Mouse (Mus musculus) embryonic facial prominence, embryonic 15.5 days (tissue): ENCODE data around the gene Gpr183. TPM values are rescaled to one million over a fixed set of nuclear protein-coding genes. Genes with fewer than 3 reads are reported as not detected.

Experiments
- ATAC-seq: fragments of 200-750 bp; cut with Nextera tagmentation; 2 replicates; pipeline ENCODE4 v1.8.0; 2017; ENCODE audit warnings: low read depth, moderate TSS enrichment; ENCODE audit not compliant: insufficient number of reproducible peaks, low FRiP score, low TSS enrichment
- H3K27ac ChIP-seq: fragments of 300-500 bp; sonication (generic); replicated peaks from 2 replicates; pipeline ENCODE4 v1.5.1; 2015; ENCODE audit warnings: mild to moderate bottlenecking, inconsistent platforms
- H3K27me3 ChIP-seq: fragments of 300-500 bp; sonication (generic); 2 replicates; pipeline ENCODE4 v1.6.1; 2015; ENCODE audit warnings: inconsistent platforms
- H3K36me3 ChIP-seq: fragments of 300-500 bp; sonication (generic); 2 replicates; pipeline ENCODE4 v1.6.1; 2015; ENCODE audit warnings: mild to moderate bottlenecking, inconsistent platforms
- H3K4me1 ChIP-seq: fragments of 300-500 bp; sonication (generic); 2 replicates; pipeline ENCODE4 v1.6.1; 2015; ENCODE audit warnings: inconsistent platforms
- H3K4me2 ChIP-seq: fragments of 300-500 bp; sonication (generic); replicated peaks from 2 replicates; pipeline ENCODE4 v1.6.1; 2015; ENCODE audit warnings: mild to moderate bottlenecking, inconsistent platforms
- H3K4me3 ChIP-seq: fragments of 300-500 bp; sonication (generic); replicated peaks from 2 replicates; pipeline ENCODE4 v1.5.1; 2015; ENCODE audit warnings: mild to moderate bottlenecking, inconsistent platforms
- H3K9ac ChIP-seq: fragments of 300-500 bp; sonication (generic); 2 replicates; pipeline ENCODE4 v1.6.1; 2015; ENCODE audit warnings: inconsistent platforms
- H3K9me3 ChIP-seq: fragments of 300-500 bp; sonication (generic); replicated peaks from 2 replicates; pipeline ENCODE4 v1.6.1; 2016; ENCODE audit warnings: inconsistent platforms
- WGBS: fragments of 180-500 bp; shearing (Covaris S2); methylation state at CpG from one replicate; pipeline ENCODE4 v1.1.7; 2015; 5-methylcytosine and 5-hydroxymethylcytosine counted together
- polyA plus RNA-seq: library from polyadenylated mRNA; unstranded; fragments of >200 nt; fragmentation: Nextera tagmentation; extraction: Ambion mirVana; gene quantifications from 2 replicates; pipeline ENCODE4 v1.2.1, GENCODE M21; 2015

The Gpr183 gene
- polyA plus RNA-seq, 1 experiment from 2014 or later = 4.9 TPM

GRCm38 (mm10) chr14:121962128-121962890 is 2.7 kb downstream of the Gpr183 start:
- Histone ChIP-seq H3K27ac (0 out of 2 replicates have a peak overlapping the region, but pooled peaks have one; percentile 17), H3K4me3 (no peak overlapping the region), H3K9me3 (no peaks in the 10 kb centered on the region), H3K9ac (no peak overlapping the region), H3K27me3 (no peaks in the 10 kb centered on the region), H3K36me3 (no peaks in the 10 kb centered on the region), H3K4me1 (no peaks in the 10 kb centered on the region), H3K4me2 (no peak overlapping the region)
- 71% methylated on average over 14 of the region's 14 CpGs for WGBS
- ATAC-seq = no peak

DNA sequence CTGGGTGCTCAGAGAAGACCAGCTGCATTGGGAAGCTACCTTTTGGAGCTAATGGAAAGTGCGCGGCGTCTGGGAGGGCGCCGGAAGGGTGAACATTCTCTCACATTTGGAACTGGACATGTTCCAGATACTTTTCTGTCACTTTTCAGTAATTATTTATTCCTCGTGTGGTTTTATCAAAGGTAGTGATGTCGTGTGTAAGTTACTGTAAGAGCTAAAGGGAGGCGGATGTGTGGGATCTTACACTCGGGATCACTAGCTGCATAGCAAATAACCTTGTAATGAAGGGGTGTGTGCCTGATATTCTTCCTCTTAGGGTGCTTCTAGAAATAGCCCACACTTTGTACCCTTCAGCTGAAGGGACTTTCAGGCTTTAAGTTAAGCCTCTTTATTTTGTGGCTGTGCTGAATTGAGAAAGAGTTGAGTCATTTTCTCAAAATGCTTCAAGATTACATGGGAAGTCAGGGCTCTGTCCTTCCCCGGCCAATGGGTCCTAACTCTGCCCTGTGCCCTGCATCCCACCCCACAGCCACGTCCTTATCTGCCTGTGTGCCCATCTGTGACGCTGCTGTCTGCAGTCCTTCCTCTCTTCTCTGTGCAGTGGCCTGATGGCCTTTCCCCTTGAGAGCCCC is 3.4 kb downstream of the Gpr183 start:
- Histone ChIP-seq H3K36me3 (no peaks in the 10 kb centered on the region), H3K4me2 (no peak overlapping the region), H3K9me3 (no peaks in the 10 kb centered on the region), H3K4me1 (no peaks in the 10 kb centered on the region), H3K27me3 (no peaks in the 10 kb centered on the region), H3K4me3 (no peak overlapping the region), H3K9ac (no peak overlapping the region), H3K27ac (0 out of 2 replicates have a peak overlapping the region, but pooled peaks have one; percentile 17)
- no peak for ATAC-seq
- WGBS = 81% methylated on average over 12 of the region's 12 CpGs

GRCm38 (mm10) chr14:121960997-121961396 is 4.0 kb downstream of the Gpr183 start:
- Histone ChIP-seq H3K36me3 (no peaks in the 10 kb centered on the region), H3K9me3 (no peaks in the 10 kb centered on the region), H3K4me3 (no peak overlapping the region), H3K27me3 (no peaks in the 10 kb centered on the region), H3K27ac (no peak overlapping the region), H3K4me1 (no peaks in the 10 kb centered on the region), H3K9ac (no peak overlapping the region), H3K4me2 (no peak overlapping the region)
- WGBS = 77% methylated on average over 6 of the region's 6 CpGs
- no peak for ATAC-seq

DNA sequence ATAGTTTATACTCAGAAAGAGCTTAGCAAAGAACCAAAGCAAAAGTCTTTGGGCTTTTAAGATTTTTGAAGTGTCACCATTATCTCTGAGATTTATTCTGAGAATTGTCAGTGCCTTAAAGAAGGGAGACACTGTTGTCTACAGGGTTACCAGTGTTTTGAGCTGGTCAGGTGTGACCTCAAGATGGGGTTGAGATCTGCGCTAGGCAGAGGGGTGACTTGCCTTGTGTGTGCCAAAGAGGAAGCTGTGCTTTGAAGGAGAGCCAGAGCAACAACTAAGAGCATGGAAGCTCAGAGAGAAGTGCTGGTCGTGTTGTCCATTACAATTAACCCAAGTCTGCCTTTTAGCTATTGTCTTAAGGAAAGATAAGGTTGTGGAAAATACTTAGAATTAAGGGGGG is 4.5 kb downstream of the Gpr183 start:
- H3K4me3 ChIP-seq = no peak overlapping the region
- no peaks in the 10 kb centered on the region for H3K27me3 ChIP-seq
- no peaks in the 10 kb centered on the region for H3K9me3 ChIP-seq
- H3K4me1 ChIP-seq = no peaks in the 10 kb centered on the region
- WGBS = 89% methylated on average over 2 of the region's 2 CpGs
- H3K4me2 ChIP-seq = no peak overlapping the region
- no peak for ATAC-seq
- H3K9ac ChIP-seq = no peak overlapping the region
- H3K27ac ChIP-seq = no peak overlapping the region
- no peaks in the 10 kb centered on the region for H3K36me3 ChIP-seq

GRCm38 (mm10) chr14:121960031-121960430 is 5.0 kb downstream of the Gpr183 start:
- no peak overlapping the region for H3K9ac ChIP-seq
- no peaks in the 10 kb centered on the region for H3K36me3 ChIP-seq
- H3K9me3 ChIP-seq = no peaks in the 10 kb centered on the region
- H3K4me2 ChIP-seq = no peak overlapping the region
- 76% methylated on average over 4 of the region's 4 CpGs for WGBS
- H3K4me3 ChIP-seq = no peak overlapping the region
- no peak overlapping the region for H3K27ac ChIP-seq
- ATAC-seq = no peak
- no peaks in the 10 kb centered on the region for H3K4me1 ChIP-seq
- no peaks in the 10 kb centered on the region for H3K27me3 ChIP-seq

DNA sequence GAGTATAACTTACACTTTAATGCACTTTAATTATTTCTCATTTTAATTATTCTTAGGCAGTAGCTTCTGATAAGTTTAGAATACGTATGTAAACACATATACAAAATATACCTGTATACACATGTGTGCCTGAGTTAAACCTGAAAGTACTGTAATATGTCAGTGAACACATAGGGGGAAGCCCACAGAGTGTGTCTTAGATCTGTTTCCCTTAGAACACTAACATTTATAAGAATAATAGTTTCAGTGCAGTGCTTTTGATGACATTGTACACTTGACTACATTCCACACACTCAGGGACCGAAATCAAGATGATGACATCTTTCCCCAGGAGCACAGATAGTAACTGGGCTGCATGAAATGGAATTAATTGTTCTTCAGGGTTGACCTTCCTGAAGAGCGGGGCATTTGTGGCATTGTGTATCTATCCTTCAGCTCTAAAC is 5.4 kb downstream of the Gpr183 start:
- no peaks in the 10 kb centered on the region for H3K27me3 ChIP-seq
- H3K4me1 ChIP-seq = no peaks in the 10 kb centered on the region
- no peak overlapping the region for H3K27ac ChIP-seq
- no peak overlapping the region for H3K9ac ChIP-seq
- H3K36me3 ChIP-seq = 0 out of 2 replicates have a peak, but pooled peaks cover under 1% of the 10 kb centered on the region
- WGBS = 95% methylated on average over 3 of the region's 3 CpGs
- H3K4me3 ChIP-seq = no peak overlapping the region
- no peaks in the 10 kb centered on the region for H3K9me3 ChIP-seq
- ATAC-seq = no peak
- H3K4me2 ChIP-seq = no peak overlapping the region

GRCm38 (mm10) chr14:121958751-121959537 is 6.1 kb downstream of the Gpr183 start:
- no peaks in the 10 kb centered on the region for H3K9me3 ChIP-seq
- no peak overlapping the region for H3K9ac ChIP-seq
- H3K27ac ChIP-seq = no peak overlapping the region
- no peaks in the 10 kb centered on the region for H3K27me3 ChIP-seq
- H3K4me1 ChIP-seq = no peaks in the 10 kb centered on the region
- no peak overlapping the region for H3K4me2 ChIP-seq
- no peak for ATAC-seq
- 75% methylated on average over 10 of the region's 10 CpGs for WGBS
- 0 out of 2 replicates have a peak, but pooled peaks cover 7% of the 10 kb centered on the region for H3K36me3 ChIP-seq
- no peak overlapping the region for H3K4me3 ChIP-seq

DNA sequence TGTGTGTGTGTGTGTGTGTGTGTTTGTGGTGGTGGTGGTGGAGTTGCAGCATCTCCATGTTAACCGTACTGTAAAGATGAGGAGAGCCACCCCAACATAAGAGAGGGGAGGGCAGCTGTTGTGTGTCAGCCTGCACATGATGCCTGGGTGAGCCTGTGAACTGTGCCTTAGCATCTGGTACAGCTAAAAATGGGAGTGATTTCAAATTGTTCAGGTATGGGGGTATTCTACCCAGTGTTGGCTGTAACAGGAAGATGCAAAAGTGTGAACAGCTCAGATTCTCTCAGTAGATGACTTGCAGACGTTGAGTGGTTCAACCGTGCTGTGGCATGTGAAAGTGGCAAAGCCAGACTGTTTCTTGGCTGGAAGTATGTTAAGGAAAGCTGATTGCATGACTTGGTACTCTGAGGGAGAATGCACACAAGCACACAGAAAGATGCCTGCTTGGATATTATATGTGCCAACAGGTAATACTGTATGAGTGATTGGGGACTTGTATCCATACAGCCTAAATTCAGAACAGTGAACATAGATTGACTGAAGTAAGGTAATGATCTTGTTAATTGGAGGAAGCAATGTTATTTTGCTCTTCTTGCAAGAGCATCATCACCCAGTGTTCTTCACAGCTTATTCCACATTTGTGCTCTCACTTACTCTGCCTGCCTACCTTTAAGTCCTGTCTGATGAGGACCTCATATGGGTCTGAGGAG is 6.8 kb downstream of the Gpr183 start:
- no peaks in the 10 kb centered on the region for H3K9me3 ChIP-seq
- H3K27ac ChIP-seq = no peak overlapping the region
- no peak for ATAC-seq
- H3K4me1 ChIP-seq = no peaks in the 10 kb centered on the region
- 71% methylated on average over 3 of the region's 3 CpGs for WGBS
- 0 out of 2 replicates have a peak, but pooled peaks cover 7% of the 10 kb centered on the region for H3K36me3 ChIP-seq
- H3K27me3 ChIP-seq = no peaks in the 10 kb centered on the region
- H3K9ac ChIP-seq = no peak overlapping the region
- H3K4me2 ChIP-seq = no peak overlapping the region
- no peak overlapping the region for H3K4me3 ChIP-seq

DNA sequence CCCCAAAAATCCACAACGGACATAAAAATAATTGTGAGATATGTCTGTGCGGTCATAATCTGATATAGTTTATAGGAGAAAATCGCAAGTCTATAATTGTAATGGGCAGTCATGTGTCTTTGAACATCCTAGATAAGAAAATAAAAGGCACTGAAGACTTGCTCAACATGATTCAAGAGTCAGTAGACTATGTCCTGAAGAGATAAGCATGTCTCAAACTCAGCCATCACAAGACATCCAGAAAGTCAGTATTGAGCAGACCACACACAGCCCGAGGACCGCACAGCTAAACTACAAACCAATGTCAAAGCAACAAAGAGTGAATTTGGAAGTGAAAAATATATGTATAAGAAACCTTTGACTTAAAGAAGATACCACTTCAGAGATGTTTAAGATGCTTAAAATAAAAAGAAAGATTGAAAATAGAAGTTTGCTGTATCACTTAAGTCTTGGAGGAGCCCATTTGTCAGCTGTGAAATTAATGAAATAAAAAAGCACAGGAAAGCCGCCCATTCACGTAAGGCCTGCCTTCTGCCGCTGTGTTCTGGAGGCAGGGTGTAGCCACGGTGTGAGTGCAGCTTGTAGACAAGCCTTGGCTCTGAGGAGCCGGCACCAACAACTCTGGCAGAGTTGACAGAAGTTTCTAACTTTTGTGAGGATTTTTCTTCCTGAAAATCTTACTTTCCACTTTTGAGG is 7.7 kb downstream of the Gpr183 start:
- no peak overlapping the region for H3K9ac ChIP-seq
- no peaks in the 10 kb centered on the region for H3K9me3 ChIP-seq
- H3K4me2 ChIP-seq = no peak overlapping the region
- H3K27ac ChIP-seq = no peak overlapping the region
- no peak overlapping the region for H3K4me3 ChIP-seq
- no peaks in the 10 kb centered on the region for H3K27me3 ChIP-seq
- 0 out of 2 replicates have a peak, but pooled peaks cover 7% of the 10 kb centered on the region for H3K36me3 ChIP-seq
- ATAC-seq = no peak
- H3K4me1 ChIP-seq = no peaks in the 10 kb centered on the region
- 88% methylated on average over 10 of the region's 10 CpGs for WGBS

DNA sequence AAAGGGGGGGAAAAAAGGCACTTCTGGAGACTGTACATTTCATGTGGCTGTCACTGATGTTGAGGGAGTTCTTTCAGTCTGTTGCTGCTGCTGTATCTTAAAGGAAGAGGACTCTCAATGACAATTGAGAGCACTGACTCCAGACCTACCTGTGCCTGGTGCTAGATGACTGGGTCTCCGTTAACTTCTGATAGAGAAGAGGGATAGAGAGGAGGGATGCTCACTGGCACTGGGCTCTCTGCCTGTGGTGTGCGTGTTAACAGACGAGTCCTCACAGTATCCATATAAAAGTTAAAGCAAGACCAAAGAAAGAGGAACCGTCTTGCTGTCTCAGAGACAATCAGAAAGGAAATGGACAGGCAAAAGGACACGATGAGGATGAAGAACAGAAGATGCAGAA is 8.7 kb downstream of the Gpr183 start:
- H3K36me3 ChIP-seq = 0 out of 2 replicates have a peak, but pooled peaks cover 7% of the 10 kb centered on the region
- no peak overlapping the region for H3K27ac ChIP-seq
- ATAC-seq = no peak
- H3K27me3 ChIP-seq = no peaks in the 10 kb centered on the region
- H3K4me3 ChIP-seq = no peak overlapping the region
- no peaks in the 10 kb centered on the region for H3K4me1 ChIP-seq
- H3K9me3 ChIP-seq = no peaks in the 10 kb centered on the region
- H3K9ac ChIP-seq = no peak overlapping the region
- H3K4me2 ChIP-seq = no peak overlapping the region
- 94% methylated on average over 5 of the region's 5 CpGs for WGBS
